Mouse (Mus musculus): ENCODE measurements around the gene Lin7a.

Lin7a gene

GRCm38 (mm10) chr10:107271321-107272130 is at the start of gene Lin7a:
Gene Lin7a (plus strand): TSS chr10:107271686.
- in situ Hi-C loops (cut with MboI; ENCODE audit: low pct_unique_long_range_greater_than_20kb in 1 of 2, low sequenced_read_pairs in 2 of 2, unreplicated experiment in 1 of 2), result no loop called here

- in situ Hi-C loops (cut with MboI; ENCODE audit: low pct_unique_long_range_greater_than_20kb in 1 of 2, low sequenced_read_pairs in 2 of 2, unreplicated experiment in 1 of 2), result no loop called here
These were observed 49.8 kb upstream of the Lin7a start for GRCm38 (mm10) chr10:107221726-107222125.

- in situ Hi-C loops (cut with MboI; ENCODE audit: low pct_unique_long_range_greater_than_20kb in 1 of 2, low sequenced_read_pairs in 2 of 2, unreplicated experiment in 1 of 2), result no loop called here
These were observed 48.9 kb upstream of the Lin7a start for GRCm38 (mm10) chr10:107222406-107223185.

GRCm38 (mm10) chr10:107223186-107223440 is 48.4 kb upstream of the Lin7a start:
- in situ Hi-C loops (cut with MboI; ENCODE audit: low pct_unique_long_range_greater_than_20kb in 1 of 2, low sequenced_read_pairs in 2 of 2, unreplicated experiment in 1 of 2), result no loop called here

GRCm38 (mm10) chr10:107223821-107224220 is 47.7 kb upstream of the Lin7a start:
- in situ Hi-C loops (cut with MboI; ENCODE audit: low pct_unique_long_range_greater_than_20kb in 1 of 2, low sequenced_read_pairs in 2 of 2, unreplicated experiment in 1 of 2), result no loop called here

GRCm38 (mm10) chr10:107224596-107225330 is 46.7 kb upstream of the Lin7a start:
- in situ Hi-C loops (cut with MboI; ENCODE audit: low pct_unique_long_range_greater_than_20kb in 1 of 2, low sequenced_read_pairs in 2 of 2, unreplicated experiment in 1 of 2), result no loop called here

- in situ Hi-C loops (cut with MboI; ENCODE audit: low pct_unique_long_range_greater_than_20kb in 1 of 2, low sequenced_read_pairs in 2 of 2, unreplicated experiment in 1 of 2), result no loop called here
These were observed 46.1 kb upstream of the Lin7a start for GRCm38 (mm10) chr10:107225331-107225835.

- in situ Hi-C loops (cut with MboI; ENCODE audit: low pct_unique_long_range_greater_than_20kb in 1 of 2, low sequenced_read_pairs in 2 of 2, unreplicated experiment in 1 of 2), result no loop called here
These were observed 45.6 kb upstream of the Lin7a start for GRCm38 (mm10) chr10:107225871-107226270.

GRCm38 (mm10) chr10:107227901-107228300 is 43.6 kb upstream of the Lin7a start:
- in situ Hi-C loops (cut with MboI; ENCODE audit: low pct_unique_long_range_greater_than_20kb in 1 of 2, low sequenced_read_pairs in 2 of 2, unreplicated experiment in 1 of 2), result no loop called here

GRCm38 (mm10) chr10:107228776-107229175 is 42.7 kb upstream of the Lin7a start:
- in situ Hi-C loops (cut with MboI; ENCODE audit: low pct_unique_long_range_greater_than_20kb in 1 of 2, low sequenced_read_pairs in 2 of 2, unreplicated experiment in 1 of 2), result no loop called here

- in situ Hi-C loops (cut with MboI; ENCODE audit: low pct_unique_long_range_greater_than_20kb in 1 of 2, low sequenced_read_pairs in 2 of 2, unreplicated experiment in 1 of 2), result no loop called here
These were observed 42.1 kb upstream of the Lin7a start for GRCm38 (mm10) chr10:107229416-107229815.

GRCm38 (mm10) chr10:107230081-107230850 is 41.2 kb upstream of the Lin7a start:
- in situ Hi-C loops (cut with MboI; ENCODE audit: low pct_unique_long_range_greater_than_20kb in 1 of 2, low sequenced_read_pairs in 2 of 2, unreplicated experiment in 1 of 2), result no loop called here

- in situ Hi-C loops (cut with MboI; ENCODE audit: low pct_unique_long_range_greater_than_20kb in 1 of 2, low sequenced_read_pairs in 2 of 2, unreplicated experiment in 1 of 2), result no loop called here
These were observed 40.7 kb upstream of the Lin7a start for GRCm38 (mm10) chr10:107230851-107231130.

GRCm38 (mm10) chr10:107231421-107232010 is 40.0 kb upstream of the Lin7a start:
- in situ Hi-C loops (cut with MboI; ENCODE audit: low pct_unique_long_range_greater_than_20kb in 1 of 2, low sequenced_read_pairs in 2 of 2, unreplicated experiment in 1 of 2), result no loop called here

GRCm38 (mm10) chr10:107232491-107233110 is 38.9 kb upstream of the Lin7a start:
- in situ Hi-C loops (cut with MboI; ENCODE audit: low pct_unique_long_range_greater_than_20kb in 1 of 2, low sequenced_read_pairs in 2 of 2, unreplicated experiment in 1 of 2), result no loop called here

GRCm38 (mm10) chr10:107233221-107233620 is 38.3 kb upstream of the Lin7a start:
- in situ Hi-C loops (cut with MboI; ENCODE audit: low pct_unique_long_range_greater_than_20kb in 1 of 2, low sequenced_read_pairs in 2 of 2, unreplicated experiment in 1 of 2), result no loop called here

GRCm38 (mm10) chr10:107233825-107234224 is 37.7 kb upstream of the Lin7a start:
- in situ Hi-C loops (cut with MboI; ENCODE audit: low pct_unique_long_range_greater_than_20kb in 1 of 2, low sequenced_read_pairs in 2 of 2, unreplicated experiment in 1 of 2), result no loop called here

Data from mouse embryonic stem cell (cell line).